Mouse (Mus musculus) embryonic fibroblast, embryonic 13.5 days (primary cell): ENCODE measurements around the gene Ttc30a1.

Source experiments
- CTCF ChIP-seq: IDR thresholded peaks from 2 replicates; pipeline ENCODE4 v1.5.1; 2011; ENCODE audit warnings: mild to moderate bottlenecking, control low read depth, low read length, moderate library complexity, borderline replicate concordance; ENCODE audit not compliant: insufficient read depth
- POLR2A ChIP-seq: IDR thresholded peaks from 2 replicates; pipeline ENCODE4 v1.6.1; 2011; ENCODE audit warnings: low read depth, mild to moderate bottlenecking, control low read depth, low read length, moderate library complexity

DNA sequence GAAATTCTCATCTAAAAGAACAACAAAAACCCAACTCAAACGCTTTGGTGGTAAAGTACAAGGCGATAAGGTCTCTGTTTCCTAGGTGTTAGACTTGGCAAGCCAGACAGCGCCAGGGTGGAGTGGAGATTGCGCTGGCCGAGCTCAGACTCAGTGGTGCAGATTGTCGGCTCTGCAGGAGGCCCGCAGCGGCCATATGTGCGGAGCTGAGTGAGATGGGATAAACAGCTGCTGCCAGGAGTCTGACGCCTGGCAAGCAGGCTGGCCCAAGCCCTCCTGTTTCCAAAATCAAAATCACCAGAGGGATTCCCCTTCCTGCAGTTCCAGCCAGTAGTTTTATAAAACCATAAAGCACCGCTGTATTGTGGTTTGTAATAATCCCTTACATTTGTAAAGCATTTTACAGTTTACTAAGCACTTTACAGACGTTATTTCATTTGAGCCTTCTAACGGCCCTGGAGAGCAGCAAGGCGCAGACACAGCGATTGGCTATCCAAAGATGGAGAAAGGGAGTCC is 21.9 kb downstream of the Ttc30a1 start:
- TF ChIP-seq CTCF = no peak
- no peak for TF ChIP-seq POLR2A
